Mouse (Mus musculus) kidney, adult 8-10 months (tissue): ENCODE data around the gene Mcf2l.

Source experiments
- DNase-seq, 2 experiments: peaks; one replicate each; pipeline ENCODE4 v3.0.0; 2022

The Mcf2l gene

GRCm38 (mm10) chr8:12874194-12874791 lies 687 bp downstream of the Mcf2l start:
- DNase-seq, result peak; percentile 89 to 94

GRCm38 (mm10) chr8:12874971-12875370 lies 1.4 kb downstream of the Mcf2l start:
- peak; percentile 39 to 44 for DNase-seq

GRCm38 (mm10) chr8:12877126-12877525 lies 3.5 kb downstream of the Mcf2l start:
- DNase-seq, result no peak

- no peak for DNase-seq
These were observed 6.6 kb downstream of the Mcf2l start for GRCm38 (mm10) chr8:12880163-12880562.

GRCm38 (mm10) chr8:12883051-12884004 lies 9.7 kb downstream of the Mcf2l start:
- no peak for DNase-seq

- no peak for DNase-seq
These were observed 14.3 kb downstream of the Mcf2l start for GRCm38 (mm10) chr8:12887772-12888435.

- DNase-seq, result no peak
These were observed 15.5 kb downstream of the Mcf2l start for GRCm38 (mm10) chr8:12889046-12889598.

- no peak for DNase-seq
These were observed 19.4 kb downstream of the Mcf2l start for GRCm38 (mm10) chr8:12892882-12893446.

- no peak for DNase-seq
These were observed 20.4 kb downstream of the Mcf2l start for GRCm38 (mm10) chr8:12893797-12894578.

GRCm38 (mm10) chr8:12894783-12895534 lies 21.4 kb downstream of the Mcf2l start:
- DNase-seq, result no peak

GRCm38 (mm10) chr8:12895535-12896150 lies 22.0 kb downstream of the Mcf2l start:
- DNase-seq, result no peak

- DNase-seq, result peak; percentile 43 to 68
These were observed 23.1 kb downstream of the Mcf2l start for GRCm38 (mm10) chr8:12896494-12897373.

- peak; percentile 50 to 57 for DNase-seq
These were observed 24.2 kb downstream of the Mcf2l start for GRCm38 (mm10) chr8:12897815-12898214.

- DNase-seq, result no peak
These were observed 30.3 kb downstream of the Mcf2l start for GRCm38 (mm10) chr8:12903790-12904415.

- DNase-seq, result no peak
These were observed 31.5 kb downstream of the Mcf2l start for GRCm38 (mm10) chr8:12905122-12905521.

- peak; percentile 39 to 69 for DNase-seq
These were observed 32.2 kb downstream of the Mcf2l start for GRCm38 (mm10) chr8:12905599-12906321.

- DNase-seq, result no peak
These were observed 33.0 kb downstream of the Mcf2l start for GRCm38 (mm10) chr8:12906597-12906996.

- no peak for DNase-seq
These were observed 34.1 kb downstream of the Mcf2l start for GRCm38 (mm10) chr8:12907730-12908129.
